Mouse (Mus musculus): ENCODE data around the gene Nacc1. TPM values are rescaled to one million over a fixed set of nuclear protein-coding genes. Genes with fewer than 3 reads are reported as not detected.
A peak's percentile ranks its signal among the peaks of the same experiment; 100 is the strongest.

Nacc1 gene
- total RNA-seq, 2 experiments from 2014 or later: 77.0 to 77.9 TPM

DNA sequence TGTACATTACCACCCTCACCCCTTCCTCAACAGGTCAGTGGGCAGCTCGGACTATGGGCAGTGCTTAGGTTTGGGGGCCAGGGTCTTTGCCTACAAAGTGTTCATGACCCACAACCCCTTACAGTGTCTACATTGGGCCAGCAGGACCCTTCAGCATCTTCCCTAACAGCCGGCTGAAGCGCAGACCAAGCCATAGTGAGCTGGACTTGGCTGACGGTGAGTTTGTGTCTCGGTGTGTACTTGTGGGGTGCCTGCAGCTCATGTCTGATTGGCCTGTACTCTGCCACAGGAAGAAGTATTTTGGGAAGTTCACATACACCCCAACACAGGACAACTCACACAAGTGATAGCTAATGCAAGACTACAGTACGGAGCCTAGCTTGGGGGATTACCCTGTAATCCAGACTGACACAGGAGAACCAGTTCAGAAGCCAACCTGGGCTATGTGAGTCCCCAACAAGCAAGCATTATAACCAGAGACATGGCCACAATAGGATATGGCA is 15.4 kb upstream of the Nacc1 start:
- DNase-seq (ENCODE audit: extremely low spot score in 1 of 2, low spot score in 2 of 2): no peak

GRCm38 (mm10) chr8:84702561-84702960 is 14.9 kb upstream of the Nacc1 start:
- intact Hi-C loops (cut with DNase I): no loop called here

More for the DNA sequence above, 15.4 kb upstream of the Nacc1 start:
- intact Hi-C loops (cut with DNase I): no loop called here

GRCm38 (mm10) chr8:84700941-84701911 is 13.6 kb upstream of the Nacc1 start, which contains the start of gene Lyl1:
Gene Lyl1 (plus strand): TSS chr8:84701457.
- intact Hi-C loops (cut with DNase I): no loop called here
- DNase-seq (ENCODE audit: extremely low spot score in 1 of 2, low spot score in 2 of 2): peak in 1 of 2 experiments; percentile 88

More at GRCm38 (mm10) chr8:84702561-84702960, 14.9 kb upstream of the Nacc1 start:
- DNase-seq (ENCODE audit: extremely low spot score in 1 of 2, low spot score in 2 of 2): peak in 1 of 2 experiments; percentile 32

- peak in 1 of 2 experiments; percentile 26 for DNase-seq (ENCODE audit: extremely low spot score in 1 of 2, low spot score in 2 of 2)
- intact Hi-C loops (cut with DNase I): no loop called here
Measured at GRCm38 (mm10) chr8:84700526-84700925, 12.9 kb upstream of the Nacc1 start.

GRCm38 (mm10) chr8:84699861-84700322 is 12.2 kb upstream of the Nacc1 start:
- intact Hi-C loops (cut with DNase I): loop anchor here (2.0 kb wide), 1 partner anchor 111 kb away; no protein-coding TSS in a partner anchor
- peak; percentile 67 to 88 for DNase-seq (ENCODE audit: extremely low spot score in 1 of 2, low spot score in 2 of 2)

DNA sequence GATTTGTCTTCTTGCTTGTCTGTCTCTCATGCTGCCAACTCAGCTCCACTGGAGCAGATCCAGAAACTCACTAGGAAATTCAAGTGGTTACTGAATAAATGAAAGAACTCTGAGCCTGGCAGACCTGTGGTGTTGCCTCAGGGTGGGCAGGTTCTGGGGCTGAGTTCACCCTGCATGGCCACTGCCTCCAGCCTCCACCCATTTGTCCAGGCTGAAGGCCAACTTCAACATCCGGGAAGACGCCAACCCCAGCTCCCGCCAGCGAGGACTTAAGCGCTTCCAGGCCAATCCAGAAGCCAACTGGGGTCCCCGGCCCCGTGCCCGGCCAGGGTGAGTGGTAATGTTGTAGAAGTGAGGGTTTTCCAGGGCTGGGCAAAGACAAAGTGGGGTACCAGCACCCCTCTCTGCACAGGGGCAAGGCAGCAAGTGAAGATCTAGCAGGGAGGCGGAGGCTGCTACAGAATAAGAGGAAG is 11.3 kb upstream of the Nacc1 start:
- peak in 1 of 2 experiments; percentile 85 for DNase-seq (ENCODE audit: extremely low spot score in 1 of 2, low spot score in 2 of 2)
- intact Hi-C loops (cut with DNase I): loop anchor here (2.0 kb wide), 1 partner anchor 112 kb away; no protein-coding TSS in a partner anchor

DNA sequence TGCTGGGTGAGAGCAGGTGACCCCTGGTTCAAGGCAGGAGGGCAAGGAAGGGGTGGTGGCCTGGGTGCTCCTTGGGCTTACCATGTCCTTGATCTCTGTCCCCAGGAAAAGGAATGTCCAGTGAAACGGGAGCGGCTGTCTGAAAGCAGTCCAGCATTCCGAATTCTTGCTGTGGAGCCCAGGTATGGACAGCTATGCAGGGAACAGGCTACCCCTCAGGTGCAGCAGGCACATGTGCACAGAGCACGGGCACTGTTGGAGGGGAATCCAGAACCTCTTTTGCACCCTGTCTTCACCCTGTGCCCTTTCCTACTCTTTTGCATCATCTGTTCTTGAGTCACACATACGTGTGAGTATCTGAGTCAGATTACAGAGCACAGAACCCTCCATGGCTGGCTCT is 10.6 kb upstream of the Nacc1 start:
- no peak for DNase-seq (ENCODE audit: extremely low spot score in 1 of 2, low spot score in 2 of 2)
- intact Hi-C loops (cut with DNase I): loop anchor here (2.0 kb wide), 1 partner anchor 113 kb away; no protein-coding TSS in a partner anchor

GRCm38 (mm10) chr8:84697166-84698130 is 9.8 kb upstream of the Nacc1 start:
- DNase-seq (ENCODE audit: extremely low spot score in 1 of 2, low spot score in 2 of 2): peak in 1 of 2 experiments; percentile 73
- intact Hi-C loops (cut with DNase I): loop anchor here (2.0 kb wide), 1 partner anchor 113 kb away; no protein-coding TSS in a partner anchor

DNA sequence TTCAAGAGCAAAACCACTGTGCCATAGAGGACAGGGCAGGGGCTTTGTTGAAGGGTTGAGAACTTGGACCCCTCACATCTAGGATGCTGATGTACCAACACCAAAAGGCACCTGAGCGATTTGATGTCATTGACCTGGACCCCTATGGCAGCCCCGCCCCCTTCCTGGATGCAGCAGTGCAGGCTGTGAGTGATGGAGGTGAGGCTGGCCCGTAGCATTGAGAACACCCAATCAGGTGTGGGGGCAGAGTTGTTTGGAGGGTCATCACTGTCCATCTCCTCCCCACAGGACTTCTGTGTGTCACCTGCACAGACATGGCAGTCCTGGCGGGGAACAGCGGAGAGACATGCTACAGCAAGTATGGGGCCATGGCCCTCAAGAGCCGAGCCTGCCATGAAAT is 7.5 kb upstream of the Nacc1 start:
- intact Hi-C loops (cut with DNase I): no loop called here
- DNase-seq (ENCODE audit: extremely low spot score in 1 of 2, low spot score in 2 of 2): no peak

DNA sequence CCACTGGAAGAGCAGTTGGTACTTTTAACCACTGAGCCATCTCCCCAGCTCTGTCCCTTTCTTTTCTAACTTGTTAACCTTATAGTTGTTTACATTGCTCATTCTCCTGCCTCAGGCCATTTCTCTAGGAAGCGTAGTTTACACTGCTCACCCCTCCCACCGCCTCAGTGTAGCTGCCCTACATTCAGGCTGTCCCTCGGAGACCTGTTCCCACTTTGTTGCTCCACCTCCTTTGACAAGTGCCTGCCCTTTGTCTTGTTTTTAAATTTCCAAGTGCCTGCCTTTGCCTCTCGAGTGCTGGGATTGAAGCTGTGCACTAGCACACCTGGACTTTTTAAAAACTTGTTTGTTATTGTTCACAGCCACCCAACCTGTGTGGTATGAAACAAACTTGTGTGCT is 5.7 kb upstream of the Nacc1 start:
- no peak for DNase-seq (ENCODE audit: extremely low spot score in 1 of 2, low spot score in 2 of 2)
- intact Hi-C loops (cut with DNase I): no loop called here

DNA sequence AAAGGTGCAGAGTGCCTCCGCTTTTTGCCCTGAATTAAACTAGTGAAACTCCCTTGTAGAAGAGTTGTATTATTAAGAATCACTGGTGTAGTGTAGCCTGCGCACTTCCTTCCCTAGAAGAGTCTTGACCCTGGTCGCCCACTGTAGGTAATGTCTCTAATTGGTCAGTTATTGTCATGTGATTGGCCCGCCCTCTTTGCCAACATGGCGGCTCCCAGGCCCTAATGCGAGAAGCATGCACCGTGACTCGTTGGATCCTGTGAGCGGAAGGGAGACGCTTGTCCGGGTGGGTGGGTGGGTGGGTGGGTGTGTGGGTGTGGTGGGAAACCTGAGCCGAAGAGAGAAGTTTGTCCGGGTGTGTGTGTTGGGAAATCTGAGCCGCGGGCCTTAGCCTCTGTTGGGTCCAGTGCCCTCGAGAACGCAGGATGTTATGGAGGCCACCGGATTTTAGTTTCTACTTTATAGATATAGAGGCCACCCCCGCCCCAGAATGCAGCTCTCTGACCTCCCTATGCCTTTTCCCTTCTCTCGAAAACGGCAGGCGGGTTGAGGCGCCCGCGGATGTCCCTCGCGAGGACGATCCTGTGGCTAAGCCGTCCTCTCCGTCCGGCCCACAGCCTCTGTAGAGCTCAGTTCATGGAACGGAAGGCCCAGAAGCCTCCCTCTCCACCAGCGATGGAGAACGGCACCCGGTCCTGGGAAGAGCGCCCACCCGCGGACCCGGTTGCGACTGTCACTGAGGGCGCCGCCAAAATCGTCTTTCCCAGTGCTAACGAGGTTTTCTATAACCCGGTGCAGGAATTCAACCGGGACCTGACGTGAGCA is 1.6 kb upstream of the Nacc1 start:
- DNase-seq (ENCODE audit: extremely low spot score in 1 of 2, low spot score in 2 of 2): peak; percentile 90 to 92
- intact Hi-C loops (cut with DNase I): no loop called here

GRCm38 (mm10) chr8:84687003-84687704 is 508 bp downstream of the Nacc1 start:
- intact Hi-C loops (cut with DNase I): no loop called here
- DNase-seq (ENCODE audit: extremely low spot score in 1 of 2, low spot score in 2 of 2): peak in 1 of 2 experiments; percentile 75

GRCm38 (mm10) chr8:84686191-84687002 is 1.3 kb downstream of the Nacc1 start, which contains the start of gene Trmt1:
Gene Trmt1 (plus strand): TSS chr8:84686307.
- no peak for DNase-seq (ENCODE audit: extremely low spot score in 1 of 2, low spot score in 2 of 2)
- intact Hi-C loops (cut with DNase I): no loop called here

- intact Hi-C loops (cut with DNase I): no loop called here
- no peak for DNase-seq (ENCODE audit: extremely low spot score in 1 of 2, low spot score in 2 of 2)
Measured at GRCm38 (mm10) chr8:84684537-84684936, 3.1 kb downstream of the Nacc1 start.

- DNase-seq (ENCODE audit: extremely low spot score in 1 of 2, low spot score in 2 of 2): no peak
- intact Hi-C loops (cut with DNase I): no loop called here
Measured at GRCm38 (mm10) chr8:84682257-84682656, 5.4 kb downstream of the Nacc1 start.

GRCm38 (mm10) chr8:84681476-84681875 is 6.2 kb downstream of the Nacc1 start:
- intact Hi-C loops (cut with DNase I): no loop called here

More at GRCm38 (mm10) chr8:84681476-84681875, 6.2 kb downstream of the Nacc1 start:
- DNase-seq (ENCODE audit: extremely low spot score in 1 of 2, low spot score in 2 of 2): no peak
